Mouse (Mus musculus): ENCODE data around the gene Lpgat1. TPM values are rescaled to one million over a fixed set of nuclear protein-coding genes. Genes with fewer than 3 reads are reported as not detected.

Gene Lpgat1
- total RNA-seq, 1 experiment from 2014 or later, result 13.8 TPM

Other genes starting within 250 kb of the Lpgat1 start
- 95.8 and 105 TPM in 2 replicates for gene Dtl, start 142.3 kb upstream of the Lpgat1 start, total RNA-seq (2017)
- gene Ints7, start 142.2 kb upstream of the Lpgat1 start, total RNA-seq (2017), result 84.8 and 86.4 TPM in 2 replicates
- gene Nek2, start 103.6 kb downstream of the Lpgat1 start, total RNA-seq (2017), result 37.5 TPM in 2 replicates
- gene Slc30a1, start 188.9 kb downstream of the Lpgat1 start, total RNA-seq (2017), result 5.0 and 6.7 TPM in 2 replicates